Mouse (Mus musculus) midbrain, embryonic 14.5 days (tissue): ENCODE measurements around the gene Itga3. TPM values are rescaled to one million over a fixed set of nuclear protein-coding genes. Genes with fewer than 3 reads are reported as not detected.
A peak's percentile ranks its signal among the peaks of the same experiment; 100 is the strongest.

Experiments used
- ATAC-seq: fragments of 200-750 bp; cut with Nextera tagmentation; 2 replicates; pipeline ENCODE4 v1.8.0; 2017; ENCODE audit warnings: moderate number of reproducible peaks, moderate library complexity; ENCODE audit not compliant: low FRiP score, low TSS enrichment
- DNase-seq: peaks from one replicate; pipeline ENCODE4 v3.0.0-alpha.2; 2015
- H3K27ac ChIP-seq: fragments of 300-500 bp; sonication (generic); replicated peaks from 2 replicates; pipeline ENCODE4 v1.5.1; 2014; ENCODE audit warnings: mild to moderate bottlenecking, low read depth, low read length, moderate library complexity
- H3K27me3 ChIP-seq: fragments of 300-500 bp; sonication (generic); 2 replicates; pipeline ENCODE4 v1.6.1; 2014; ENCODE audit warnings: low read length, control low read depth, mixed read lengths; ENCODE audit not compliant: control insufficient read depth, insufficient read depth
- H3K36me3 ChIP-seq: fragments of 300-500 bp; sonication (generic); 2 replicates; pipeline ENCODE4 v1.6.1; 2014; ENCODE audit warnings: low read length, control low read depth; ENCODE audit not compliant: control insufficient read depth, insufficient read depth
- H3K4me1 ChIP-seq: fragments of 300-500 bp; sonication (generic); 2 replicates; pipeline ENCODE4 v1.6.1; 2014; ENCODE audit warnings: mild to moderate bottlenecking, antibody characterized with exemption, low read length, control low read depth; ENCODE audit not compliant: control insufficient read depth, insufficient read depth
- H3K4me2 ChIP-seq: fragments of 300-500 bp; sonication (generic); 2 replicates; pipeline ENCODE4 v1.6.1; 2014; ENCODE audit warnings: mild to moderate bottlenecking, low read length, moderate library complexity
- H3K4me3 ChIP-seq: fragments of 300-500 bp; sonication (generic); replicated peaks from 2 replicates; pipeline ENCODE4 v1.5.1; 2014; ENCODE audit warnings: low read depth, low read length
- H3K9ac ChIP-seq: fragments of 300-500 bp; sonication (generic); replicated peaks from 2 replicates; pipeline ENCODE4 v1.6.1; 2014; ENCODE audit warnings: mild to moderate bottlenecking, low read length, moderate library complexity
- H3K9me3 ChIP-seq: fragments of 300-500 bp; sonication (generic); 2 replicates; pipeline ENCODE4 v1.6.1; 2016; ENCODE audit warnings: low read length, control low read depth, mixed read lengths; ENCODE audit not compliant: control insufficient read depth
- WGBS: fragments of 180-500 bp; shearing (Covaris S2); extraction: QIAGEN DNeasy Blood & Tissue Kit; methylation state at CpG from one replicate; pipeline ENCODE4 v1.1.7; 2014; 5-methylcytosine and 5-hydroxymethylcytosine counted together
- polyA plus RNA-seq: library from polyadenylated mRNA; unstranded; fragments of >200 nt; fragmentation: Nextera tagmentation; extraction: Ambion mirVana; gene quantifications from 2 replicates; pipeline ENCODE4 v1.2.1, GENCODE M21; 2014

The Itga3 gene
- polyA plus RNA-seq, 1 experiment from 2014 or later, result 11.7 TPM

- peaks cover 8% of the 10 kb centered on the region for H3K36me3 ChIP-seq
- no peak overlapping the region for H3K27ac ChIP-seq
- H3K27me3 ChIP-seq, result no peaks in the 10 kb centered on the region; the same call in 1 of the 2 replicates
- H3K4me3 ChIP-seq, result no peak overlapping the region
- no peak overlapping the region for H3K4me2 ChIP-seq
- DNase-seq, result no peak
- WGBS, result 91% methylated on average over 4 of the region's 4 CpGs
- no peaks in the 10 kb centered on the region for H3K9me3 ChIP-seq
- no peak for ATAC-seq
- H3K9ac ChIP-seq, result no peak overlapping the region
- peaks cover 12% of the 10 kb centered on the region for H3K4me1 ChIP-seq
Measured at GRCm38 (mm10) chr11:95043060-95043459, 33.5 kb downstream of the Itga3 start.

GRCm38 (mm10) chr11:95042096-95042495 is 34.5 kb downstream of the Itga3 start:
- Histone ChIP-seq H3K36me3 (peaks cover 8% of the 10 kb centered on the region), H3K4me2 (peak overlapping the region; percentile 88), H3K4me1 (peaks cover 12% of the 10 kb centered on the region), H3K9ac (no peak overlapping the region), H3K27me3 (no peaks in the 10 kb centered on the region; the same call in 1 of the 2 replicates), H3K4me3 (peak overlapping the region; percentile 73), H3K27ac (no peak overlapping the region), H3K9me3 (no peaks in the 10 kb centered on the region)
- WGBS, result 1% methylated on average over 11 of the region's 11 CpGs
- DNase-seq (peak; percentile 92), ATAC-seq (0 out of 2 replicates have a peak, but pooled peaks have one; percentile 15)

- H3K9me3 ChIP-seq, result no peaks in the 10 kb centered on the region
- WGBS, result under 1% methylated on average over 41 of the region's 41 CpGs
- DNase-seq (peak; percentile 97), ATAC-seq (peak; percentile 97)
- H3K27me3 ChIP-seq, result no peaks in the 10 kb centered on the region; the same call in 1 of the 2 replicates
- peak within 1 kb of the TSS; percentile 88 for H3K4me2 ChIP-seq
- 0 out of 2 replicates have a peak within 1 kb of the TSS, but pooled peaks have one; percentile 37 for H3K27ac ChIP-seq
- peak within 1 kb of the TSS; percentile 64 for H3K9ac ChIP-seq
- peaks cover 8% of the 10 kb centered on the region for H3K36me3 ChIP-seq
- H3K4me1 ChIP-seq, result peaks cover 12% of the 10 kb centered on the region
- H3K4me3 ChIP-seq, result peak within 1 kb of the TSS; percentile 73
Measured at GRCm38 (mm10) chr11:95041139-95041609, 35.4 kb downstream of the Itga3 start, which contains the start of gene Pdk2. Gene Pdk2 (minus strand): TSS chr11:95041354.

GRCm38 (mm10) chr11:95040491-95041138 is 36.0 kb downstream of the Itga3 start:
- Histone ChIP-seq H3K27ac (0 out of 2 replicates have a peak overlapping the region, but pooled peaks have one; percentile 37), H3K36me3 (peaks cover 8% of the 10 kb centered on the region), H3K9ac (peak overlapping the region; percentile 64), H3K4me2 (peak overlapping the region; percentile 88), H3K4me1 (peaks cover 12% of the 10 kb centered on the region), H3K4me3 (peak overlapping the region; percentile 73), H3K27me3 (no peaks in the 10 kb centered on the region; the same call in 1 of the 2 replicates), H3K9me3 (no peaks in the 10 kb centered on the region)
- DNase-seq (no peak), ATAC-seq (peak; percentile 19; the same call in 1 of the 2 replicates)
- whole genome bisulfite sequencing, result 3% methylated on average over 20 of the region's 20 CpGs

- Histone ChIP-seq H3K4me1 (peaks cover 12% of the 10 kb centered on the region), H3K9me3 (no peaks in the 10 kb centered on the region), H3K27me3 (no peaks in the 10 kb centered on the region), H3K4me2 (no peak overlapping the region; the same call in 1 of the 2 replicates), H3K4me3 (no peak overlapping the region), H3K36me3 (peaks cover 3% of the 10 kb centered on the region), H3K27ac (no peak overlapping the region), H3K9ac (no peak overlapping the region)
- WGBS, result 90% methylated on average over 4 of the region's 4 CpGs
- DNase-seq (no peak), ATAC-seq (no peak)
Measured at GRCm38 (mm10) chr11:95039766-95040165, 36.8 kb downstream of the Itga3 start.

GRCm38 (mm10) chr11:95038818-95039655 is 37.6 kb downstream of the Itga3 start:
- Histone ChIP-seq H3K4me2 (no peak overlapping the region), H3K4me1 (peaks cover 12% of the 10 kb centered on the region), H3K4me3 (no peak overlapping the region), H3K27me3 (no peaks in the 10 kb centered on the region), H3K36me3 (no peaks in the 10 kb centered on the region), H3K27ac (no peak overlapping the region), H3K9ac (no peak overlapping the region), H3K9me3 (no peaks in the 10 kb centered on the region)
- DNase-seq (no peak), ATAC-seq (no peak)
- 78% methylated on average over 13 of the region's 13 CpGs for WGBS

GRCm38 (mm10) chr11:95038156-95038817 is 38.3 kb downstream of the Itga3 start:
- Histone ChIP-seq H3K36me3 (no peaks in the 10 kb centered on the region), H3K27me3 (no peaks in the 10 kb centered on the region), H3K27ac (no peak overlapping the region), H3K4me1 (peaks cover 12% of the 10 kb centered on the region), H3K9ac (no peak overlapping the region), H3K4me2 (no peak overlapping the region), H3K4me3 (no peak overlapping the region), H3K9me3 (no peaks in the 10 kb centered on the region)
- ATAC-seq (no peak), DNase-seq (no peak)
- WGBS, result 75% methylated on average over 14 of the region's 14 CpGs

- no peak overlapping the region for H3K4me2 ChIP-seq
- H3K27ac ChIP-seq, result no peak overlapping the region
- peaks cover 12% of the 10 kb centered on the region for H3K4me1 ChIP-seq
- DNase-seq, result no peak
- WGBS, result 55% methylated on average over 6 of the region's 6 CpGs
- H3K27me3 ChIP-seq, result no peaks in the 10 kb centered on the region
- ATAC-seq, result no peak
- no peaks in the 10 kb centered on the region for H3K9me3 ChIP-seq
- no peak overlapping the region for H3K9ac ChIP-seq
- no peak overlapping the region for H3K4me3 ChIP-seq
- no peaks in the 10 kb centered on the region for H3K36me3 ChIP-seq
Measured at GRCm38 (mm10) chr11:95037306-95037705, 39.3 kb downstream of the Itga3 start.
